Mouse (Mus musculus) testis, adult 2 months (tissue): Measurements from ENCODE around the gene Slc16a4.

Experiments used
- CTCF ChIP-seq: fragments of 200-500 bp; IDR thresholded peaks from 2 replicates; pipeline ENCODE4 v1.5.1; 2012; ENCODE audit warnings: low read depth, mild to moderate bottlenecking, inconsistent platforms, low read length, moderate library complexity; ENCODE audit not compliant: control insufficient read depth, insufficient read depth, insufficient replicate concordance
- POLR2A ChIP-seq: fragments of 200-500 bp; IDR thresholded peaks from 2 replicates; pipeline ENCODE4 v1.6.1; 2012; ENCODE audit warnings: low read depth, mild to moderate bottlenecking, inconsistent platforms, low read length, moderate library complexity; ENCODE audit not compliant: control insufficient read depth

DNA sequence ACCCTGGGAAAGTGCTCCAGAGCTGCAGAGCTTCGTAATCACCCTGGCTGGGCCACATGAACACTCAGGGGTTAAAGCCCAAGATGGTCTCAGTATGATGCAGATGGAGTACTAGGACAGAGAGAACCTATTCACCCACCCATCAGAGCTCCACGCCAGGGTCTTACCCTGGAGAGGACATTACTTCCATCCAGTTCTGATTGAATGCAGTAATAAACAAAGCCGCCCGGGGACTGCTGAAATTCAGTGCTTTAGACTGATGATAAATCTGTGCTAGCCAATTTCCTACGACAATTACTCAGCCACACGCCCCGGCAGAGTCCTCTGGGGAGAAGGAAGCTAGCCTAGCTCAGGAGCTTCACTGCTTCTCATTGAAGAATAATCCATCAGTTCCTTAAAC lies 34.3 kb upstream of the Slc16a4 start:
- no peak for TF ChIP-seq CTCF
- no peak for TF ChIP-seq POLR2A
